Mouse (Mus musculus) T-cell, adult 2 months (primary cell): Measurements from ENCODE around the gene Atp8a1.

Source experiments
- DNase-seq: peaks from one replicate; pipeline ENCODE4 v3.0.0; 2022; ENCODE audit warnings: low spot score

Gene Atp8a1

GRCm38 (mm10) chr5:67847253-67848165 lies at the start of gene Atp8a1:
Gene Atp8a1, minus strand, starts transcription at chr5:67847434.
- peak; percentile 98 for DNase-seq

DNA sequence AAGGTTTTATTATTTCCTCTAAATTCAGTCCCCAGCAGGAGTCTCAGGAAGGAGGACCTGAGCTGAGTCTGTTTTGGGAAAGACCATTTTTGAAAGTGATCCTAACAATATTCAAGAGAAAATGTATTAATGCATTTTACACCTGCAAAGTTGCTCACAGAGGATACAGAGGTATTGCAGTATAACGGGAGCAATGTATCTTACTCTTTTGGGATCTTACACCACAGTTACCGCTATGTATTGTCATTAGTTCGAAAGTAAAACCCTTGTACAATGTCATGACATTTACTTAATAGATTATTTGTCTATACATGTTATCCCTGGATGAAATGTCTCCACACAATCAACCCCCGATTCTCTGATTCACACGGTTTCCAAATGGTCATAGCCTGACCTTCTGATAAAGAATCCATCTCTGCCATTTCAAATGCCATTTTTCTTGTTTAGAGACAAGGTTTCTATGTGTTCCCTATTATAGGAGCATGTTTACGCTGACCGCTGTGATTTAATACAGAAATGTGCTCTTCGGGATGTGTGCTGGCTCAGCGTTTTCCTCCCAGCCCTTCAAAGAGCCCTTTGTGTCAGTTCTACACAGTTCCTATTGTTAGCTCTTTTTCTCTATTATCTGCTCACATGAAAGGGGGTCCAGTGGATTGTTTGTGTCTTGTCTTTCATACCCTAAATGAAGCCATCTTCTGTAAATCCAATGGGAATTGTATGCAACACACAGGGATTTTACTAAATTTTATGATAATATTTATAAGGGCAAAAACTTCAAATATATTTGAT lies 37.4 kb upstream of the Atp8a1 start:
- no peak for DNase-seq

GRCm38 (mm10) chr5:67883564-67884171 lies 36.4 kb upstream of the Atp8a1 start:
- no peak for DNase-seq

DNA sequence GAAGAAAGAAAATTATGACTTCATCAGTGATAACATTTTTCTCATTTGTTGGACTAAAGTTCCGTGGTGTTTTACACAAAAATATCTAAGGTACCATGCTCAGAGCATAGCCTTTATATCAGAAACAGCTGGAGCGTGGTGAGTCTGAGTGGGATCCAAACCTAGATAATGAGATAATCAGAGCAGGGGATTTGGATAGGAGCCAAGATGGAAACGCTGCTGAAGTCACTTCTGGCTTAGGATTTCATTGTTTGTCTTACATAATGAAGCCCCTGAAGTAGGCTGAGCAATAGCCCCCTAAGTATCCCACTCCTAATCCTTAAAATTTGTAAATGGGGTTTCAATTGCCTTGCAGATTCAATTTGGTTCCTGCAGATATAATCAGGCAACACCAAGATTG lies 24.2 kb upstream of the Atp8a1 start:
- DNase-seq = no peak

DNA sequence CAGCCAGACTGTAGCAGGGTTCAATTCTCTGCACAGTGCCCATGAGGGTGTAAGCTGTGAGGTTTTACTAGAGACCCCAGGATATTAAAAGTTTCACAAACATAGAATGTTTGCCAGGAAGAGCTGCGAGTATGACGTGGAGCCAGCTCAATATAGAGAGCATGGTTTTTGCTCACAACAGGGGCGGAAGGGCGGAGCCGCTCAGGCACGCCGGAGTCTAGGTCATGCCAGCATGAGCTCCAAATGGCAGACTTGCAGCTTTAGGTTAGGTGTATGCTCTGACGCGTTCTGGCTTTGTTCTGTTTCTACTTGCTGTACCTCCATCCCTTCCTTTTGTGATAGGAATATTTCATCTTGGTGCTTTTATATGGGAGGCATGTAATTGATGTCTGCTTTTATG lies 19.0 kb upstream of the Atp8a1 start:
- no peak for DNase-seq

DNA sequence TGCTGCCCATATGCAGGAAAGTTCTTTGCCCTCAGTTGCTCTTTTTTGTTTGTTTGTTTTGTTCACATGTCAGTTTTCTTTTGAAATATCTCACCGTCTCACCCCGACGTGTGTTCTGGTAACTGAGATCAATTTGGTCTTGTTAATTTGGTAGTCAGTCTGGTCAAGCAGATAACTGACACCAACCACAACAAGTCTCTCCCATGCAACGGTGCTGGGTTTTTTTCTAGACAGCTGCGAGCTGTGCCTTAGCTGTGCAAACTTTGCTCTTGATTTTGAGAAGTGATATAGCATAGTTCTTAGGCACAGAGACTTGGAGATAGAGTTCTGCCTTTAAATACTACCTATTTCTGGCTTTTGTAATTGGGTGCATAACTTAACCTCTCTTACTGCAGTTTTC lies 18.4 kb upstream of the Atp8a1 start:
- no peak for DNase-seq

- DNase-seq = no peak
Measured at GRCm38 (mm10) chr5:67864508-67865060, 17.4 kb upstream of the Atp8a1 start.

- DNase-seq = no peak
Measured at GRCm38 (mm10) chr5:67863950-67864391, 16.7 kb upstream of the Atp8a1 start.

- DNase-seq = no peak
Measured at GRCm38 (mm10) chr5:67854963-67855606, 7.9 kb upstream of the Atp8a1 start.

- no peak for DNase-seq
Measured at GRCm38 (mm10) chr5:67852860-67853259, 5.6 kb upstream of the Atp8a1 start.

- DNase-seq = no peak
Measured at GRCm38 (mm10) chr5:67849411-67849810, 2.2 kb upstream of the Atp8a1 start.

DNA sequence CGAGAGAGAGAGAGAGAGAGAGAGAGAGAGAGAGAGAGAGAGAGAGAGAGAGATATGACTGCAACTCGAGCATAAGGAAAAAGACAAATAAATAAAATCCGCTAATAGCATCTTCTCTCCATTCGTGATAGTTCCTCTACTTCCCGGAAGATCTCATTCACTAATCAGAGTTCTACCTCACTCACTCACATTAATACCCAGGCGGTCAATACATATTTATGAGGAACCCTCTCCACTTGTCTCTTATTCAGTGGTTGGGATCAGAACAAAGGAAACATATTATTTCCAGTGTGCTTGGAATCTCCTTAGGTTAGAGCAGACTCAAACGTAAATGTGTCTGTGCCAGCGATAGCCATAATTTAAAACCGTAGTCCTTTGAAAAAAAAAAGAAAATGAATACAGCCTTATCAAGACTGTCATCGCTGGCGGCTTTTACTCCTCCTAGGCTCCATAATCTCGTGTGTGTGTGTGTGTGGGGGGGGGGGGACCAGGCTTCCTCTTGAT lies 1.3 kb upstream of the Atp8a1 start:
- DNase-seq = no peak

DNA sequence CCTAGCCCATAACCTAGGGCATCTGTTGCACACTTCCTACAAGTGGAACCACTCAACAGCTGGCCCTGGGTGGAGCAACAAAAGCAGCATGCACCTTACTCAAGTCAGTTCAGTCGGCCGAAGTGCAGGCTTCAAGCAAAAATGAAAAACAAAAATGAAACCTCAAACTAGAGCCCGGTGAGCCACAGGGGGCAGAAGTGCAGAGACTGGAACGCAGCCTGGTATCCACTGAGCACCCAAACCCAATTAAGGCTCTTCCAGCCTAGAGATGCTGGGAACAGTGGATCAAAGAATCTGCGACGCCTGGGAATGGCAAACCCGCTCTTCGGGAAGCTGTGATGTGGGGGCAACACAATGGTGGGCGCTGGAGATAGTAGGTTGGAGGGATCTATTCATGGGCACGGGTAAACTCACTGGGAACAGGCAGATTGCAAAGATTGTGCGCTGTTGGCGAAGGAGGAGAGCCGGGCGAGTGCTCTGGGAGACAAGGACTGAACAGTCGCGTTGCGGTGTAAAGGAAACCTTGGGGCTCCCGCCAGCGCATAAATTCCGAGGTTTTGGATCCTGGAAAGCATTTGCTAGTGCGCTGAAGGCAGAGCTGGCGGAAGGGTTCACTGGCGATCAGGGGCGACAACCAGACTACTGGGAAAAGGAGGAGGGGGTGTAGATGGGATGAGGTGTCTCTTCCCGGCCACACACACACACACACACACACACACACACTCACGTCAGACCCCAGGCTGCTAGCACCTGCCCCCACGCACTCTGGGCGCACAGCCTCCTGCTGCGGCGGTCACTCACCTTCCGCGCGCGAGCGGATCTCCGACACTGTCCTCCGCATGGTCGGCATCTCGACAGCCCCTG lies 641 bp downstream of the Atp8a1 start:
- DNase-seq = peak; percentile 72

DNA sequence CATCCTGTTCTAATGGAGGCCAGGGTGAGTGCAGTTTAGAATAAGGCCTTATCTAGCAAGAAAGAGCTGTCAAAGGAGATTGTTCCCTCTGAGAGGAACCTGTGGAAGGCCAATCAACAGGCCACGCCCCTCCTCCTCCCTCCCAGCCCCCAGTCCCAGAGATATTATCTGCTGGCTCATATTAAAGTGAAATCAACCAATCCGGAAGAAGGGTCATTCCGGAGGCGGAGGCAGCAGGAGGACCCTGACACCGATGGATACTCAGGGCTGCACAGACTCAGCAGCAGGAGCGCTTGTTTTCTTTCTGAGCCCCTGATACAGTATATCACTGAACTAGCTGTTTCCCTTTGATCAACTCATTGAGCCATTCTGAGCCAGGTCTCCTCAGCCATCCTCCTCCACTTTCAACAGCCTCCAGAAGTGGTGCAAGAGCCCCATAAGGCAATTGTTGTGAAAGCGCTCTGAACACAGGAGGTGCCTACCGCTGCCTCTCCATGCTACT lies 2.0 kb downstream of the Atp8a1 start:
- DNase-seq = no peak

DNA sequence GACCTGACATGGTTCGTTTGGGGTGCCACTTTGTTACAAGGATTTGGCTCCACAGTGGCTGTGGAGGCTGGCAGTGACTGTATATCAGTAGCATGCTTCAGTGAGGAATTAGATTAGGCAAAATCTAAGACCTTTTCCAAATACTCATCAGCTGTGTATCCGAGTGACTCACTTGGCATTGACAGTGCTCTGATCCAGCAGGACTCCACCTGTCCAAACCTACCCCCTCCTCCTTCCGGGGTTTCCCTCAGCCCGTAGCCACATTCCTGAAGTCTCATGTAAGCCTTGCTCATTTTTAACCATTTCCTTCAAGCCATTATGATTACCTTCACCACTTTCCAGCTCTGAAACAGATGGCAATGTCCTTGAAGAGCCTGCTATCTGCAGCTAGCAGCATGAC lies 3.2 kb downstream of the Atp8a1 start:
- DNase-seq = no peak

DNA sequence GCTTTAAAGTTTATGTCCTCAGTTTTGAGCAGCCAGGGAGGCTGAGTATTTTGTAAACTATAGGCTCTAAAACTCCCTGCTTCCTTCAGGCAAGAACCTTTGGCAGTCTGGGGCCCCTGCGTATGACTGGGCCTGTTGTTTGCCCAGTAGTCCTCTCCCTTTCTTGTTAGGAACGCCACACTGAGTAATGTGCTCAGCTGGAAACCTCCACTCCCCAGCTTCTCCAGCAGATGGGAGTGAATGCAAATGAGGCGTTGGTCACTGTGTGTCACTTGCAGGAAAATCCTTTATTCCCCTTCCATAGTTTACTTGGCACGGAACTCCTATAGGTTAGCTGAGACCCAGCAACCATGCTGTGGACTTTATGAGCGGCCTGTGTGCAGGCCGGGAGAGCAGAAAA lies 4.9 kb downstream of the Atp8a1 start:
- DNase-seq = no peak

DNA sequence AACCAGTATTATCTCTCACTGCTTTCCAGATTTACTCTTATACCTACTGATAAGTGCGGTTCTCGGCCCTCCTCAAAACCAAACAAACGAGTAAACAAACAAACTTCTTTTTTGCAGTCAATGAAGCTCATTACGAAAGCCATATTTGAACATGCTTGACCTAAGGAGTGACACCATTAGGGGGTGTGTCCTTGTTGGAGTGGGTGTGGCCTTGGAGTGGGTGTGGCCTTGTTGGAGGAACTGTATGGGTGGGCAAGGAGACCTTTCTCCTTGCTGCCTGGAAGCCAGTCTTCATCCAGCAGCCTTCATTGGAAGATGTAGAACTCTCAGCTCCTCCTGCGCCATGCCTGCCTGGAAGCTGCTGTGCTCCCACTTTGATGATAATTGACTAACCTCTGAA lies 13.4 kb downstream of the Atp8a1 start:
- DNase-seq = no peak

DNA sequence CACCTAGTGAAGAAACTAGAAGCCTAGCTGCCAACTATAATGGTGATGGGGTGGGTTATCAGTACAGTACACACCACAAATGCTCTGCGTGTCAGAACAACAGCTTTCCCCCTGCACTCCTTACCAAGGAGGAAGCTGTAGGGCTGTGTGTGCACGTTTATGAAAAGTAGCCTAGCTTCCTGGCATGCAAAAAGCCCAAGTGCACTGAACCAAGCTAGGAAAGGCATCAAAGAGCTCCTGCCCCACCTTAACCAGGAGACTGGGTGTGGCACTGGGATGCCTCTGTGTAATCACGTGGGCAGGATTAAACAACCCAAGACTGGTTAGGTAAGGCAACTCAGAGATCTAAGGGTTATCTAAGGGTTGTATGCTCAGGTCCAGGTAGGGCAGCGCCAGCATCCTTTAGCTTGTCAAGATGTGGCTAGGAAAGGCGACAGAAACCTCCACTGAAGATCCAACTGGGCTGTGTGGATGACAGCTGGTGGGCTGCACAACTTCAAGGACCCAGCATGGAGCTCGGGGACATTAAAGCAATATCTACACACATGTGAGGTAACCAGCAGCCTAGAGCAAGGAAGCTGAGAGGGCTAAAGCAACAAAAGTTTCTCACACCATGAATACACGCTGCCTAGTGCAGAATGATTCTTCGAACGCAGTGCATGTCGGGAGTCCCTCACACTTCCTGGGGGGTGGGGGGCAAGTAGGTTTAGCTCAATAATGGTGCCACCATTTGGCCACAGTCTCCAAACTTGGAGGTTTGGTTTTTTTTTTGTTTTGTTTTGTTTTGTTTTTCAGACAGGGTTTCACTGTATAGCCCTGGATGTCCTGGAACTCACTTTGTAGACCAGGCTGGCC lies 15.7 kb downstream of the Atp8a1 start:
- peak; percentile 3 for DNase-seq

DNA sequence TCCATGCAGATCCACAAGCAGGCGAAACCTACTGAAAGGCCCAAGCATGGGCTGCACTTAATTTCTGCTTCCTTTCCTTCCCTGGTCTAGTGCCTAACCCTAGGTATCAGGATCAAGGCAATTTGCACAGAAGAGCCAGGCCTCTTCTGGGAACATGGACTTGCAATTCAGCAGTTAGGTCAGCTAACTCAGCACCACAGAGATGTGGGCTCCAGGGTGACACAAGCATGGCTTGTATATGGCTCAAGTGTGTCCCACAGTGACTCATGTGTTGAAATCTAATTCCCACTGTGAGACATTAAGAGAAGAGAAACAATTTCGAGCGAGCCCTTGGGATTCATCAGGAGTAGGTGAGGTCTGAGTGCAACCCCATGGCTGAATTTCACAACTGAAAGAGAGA lies 18.9 kb downstream of the Atp8a1 start:
- no peak for DNase-seq

DNA sequence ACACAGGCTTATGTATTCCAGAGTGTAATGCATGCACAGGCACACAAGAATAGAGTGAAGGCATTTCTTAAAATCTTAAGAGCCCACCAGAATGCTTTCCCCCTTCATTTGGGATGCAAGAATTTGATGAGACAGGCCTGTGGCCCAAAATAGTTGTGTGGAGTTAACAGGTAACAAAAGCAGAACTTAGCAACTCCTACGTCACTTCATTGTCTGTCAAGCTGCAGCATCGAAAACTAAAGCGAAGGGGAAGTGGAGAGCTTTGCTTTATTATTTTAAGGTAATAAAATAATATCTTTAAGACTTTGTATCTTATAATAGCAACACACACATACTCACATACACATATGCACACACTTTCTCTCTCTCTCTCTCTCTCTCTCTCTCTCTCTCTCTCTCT lies 20.3 kb downstream of the Atp8a1 start:
- no peak for DNase-seq
